Mouse (Mus musculus): ENCODE results near the gene Rcan3. TPM values are rescaled to one million over a fixed set of nuclear protein-coding genes. Genes with fewer than 3 reads are reported as not detected.

Gene Rcan3
- polyA plus RNA-seq, 1 experiment = 15.9 TPM

GRCm38 (mm10) chr4:135370372-135370771 lies 63.3 kb downstream of the Rcan3 start:
- Histone ChIP-seq H3K27ac (ENCODE audit: insufficient read depth, low read length) (no peak overlapping the region), H3K9me3 (replicated peaks; ENCODE audit: control insufficient read depth, insufficient read depth, low read length, poor library complexity, severe bottlenecking) (0 out of 2 replicates have a peak, but pooled peaks cover 1% of the 10 kb centered on the region), H3K9ac (ENCODE audit: low read depth, poor library complexity, severe bottlenecking) (no peak overlapping the region), H3K4me3 (ENCODE audit: low read depth, low read length) (no peak overlapping the region), H3K36me3 (ENCODE audit: control insufficient read depth, insufficient read depth, low read length, poor library complexity, severe bottlenecking) (no peaks in the 10 kb centered on the region), H3K4me1 (ENCODE audit: control insufficient read depth, insufficient read depth, low read length) (no peaks in the 10 kb centered on the region), H3K27me3 (ENCODE audit: control insufficient read depth, insufficient read depth, low read length, poor library complexity, severe bottlenecking) (no peaks in the 10 kb centered on the region)
- TF ChIP-seq EP300 (IDR thresholded peaks at IDR 0.05; ENCODE audit: insufficient read depth, low read depth, low read length) = no peak

- H3K36me3 ChIP-seq (ENCODE audit: control insufficient read depth, insufficient read depth, low read length, poor library complexity, severe bottlenecking) = no peaks in the 10 kb centered on the region
Measured at GRCm38 (mm10) chr4:135362828-135363227, 70.8 kb downstream of the Rcan3 start.

More at GRCm38 (mm10) chr4:135362828-135363227, 70.8 kb downstream of the Rcan3 start:
- H3K27ac ChIP-seq (ENCODE audit: insufficient read depth, low read length) = no peak overlapping the region
- no peak for TF ChIP-seq POLR2A (IDR thresholded peaks at IDR 0.05; ENCODE audit: insufficient read depth, low read length)
- no peak for TF ChIP-seq CTCF (IDR thresholded peaks at IDR 0.05; ENCODE audit: low read depth, low read length)
- TF ChIP-seq EP300 (IDR thresholded peaks at IDR 0.05; ENCODE audit: insufficient read depth, low read depth, low read length) = no peak
- H3K4me3 ChIP-seq (ENCODE audit: low read depth, low read length) = no peak overlapping the region
- H3K4me1 ChIP-seq (ENCODE audit: control insufficient read depth, insufficient read depth, low read length) = no peaks in the 10 kb centered on the region
- H3K9ac ChIP-seq (ENCODE audit: low read depth, poor library complexity, severe bottlenecking) = no peak overlapping the region
- H3K9me3 ChIP-seq (replicated peaks; ENCODE audit: control insufficient read depth, insufficient read depth, low read length, poor library complexity, severe bottlenecking) = no peaks in the 10 kb centered on the region
- H3K27me3 ChIP-seq (ENCODE audit: control insufficient read depth, insufficient read depth, low read length, poor library complexity, severe bottlenecking) = no peaks in the 10 kb centered on the region

Other genes with a start within 250 kb of the Rcan3 start
- 151 TPM in 2 replicates for gene Clic4, start 161.0 kb downstream of the Rcan3 start, polyA plus RNA-seq (2011; ENCODE audit: insufficient read depth, insufficient read length, low read depth, missing spikeins)
- 410 and 411 TPM in 2 replicates for gene Srrm1, start 80.5 kb downstream of the Rcan3 start, polyA plus RNA-seq (2011; ENCODE audit: insufficient read depth, insufficient read length, low read depth, missing spikeins)
- 2.3 TPM in 2 replicates for gene Ncmap, start 35.6 kb downstream of the Rcan3 start, polyA plus RNA-seq (2011; ENCODE audit: insufficient read depth, insufficient read length, low read depth, missing spikeins)
- 0.79 and 1.8 TPM in 2 replicates for gene Stpg1, start 60.9 kb upstream of the Rcan3 start, polyA plus RNA-seq (2011; ENCODE audit: insufficient read depth, insufficient read length, low read depth, missing spikeins)
- gene Nipal3, start 61.2 kb upstream of the Rcan3 start, polyA plus RNA-seq (2011; ENCODE audit: insufficient read depth, insufficient read length, low read depth, missing spikeins) = 12.7 and 17.5 TPM in 2 replicates
- 18.0 and 21.5 TPM in 2 replicates for gene Grhl3, start 139.8 kb upstream of the Rcan3 start, polyA plus RNA-seq (2011; ENCODE audit: insufficient read depth, insufficient read length, low read depth, missing spikeins)